Mouse (Mus musculus) heart, embryonic 10.5 days (tissue): ENCODE data around the gene Rbfox1. TPM values are rescaled to one million over a fixed set of nuclear protein-coding genes. Genes with fewer than 3 reads are reported as not detected.
A peak's percentile ranks its signal among the peaks of the same experiment; 100 is the strongest.

ENCODE experiments used
- DNase-seq: peaks from one replicate; pipeline ENCODE4 v3.0.0-alpha.2; 2017; ENCODE audit warnings: low spot score
- H3K27ac ChIP-seq: fragments of 300-500 bp; sonication (generic); 2 replicates; pipeline ENCODE4 v1.5.1; 2016; ENCODE audit warnings: mild to moderate bottlenecking
- H3K27me3 ChIP-seq: fragments of 300-500 bp; sonication (generic); 2 replicates; pipeline ENCODE4 v1.6.1; 2016; ENCODE audit warnings: mild to moderate bottlenecking; ENCODE audit not compliant: poor library complexity, insufficient read depth, severe bottlenecking
- H3K36me3 ChIP-seq: fragments of 300-500 bp; sonication (generic); 2 replicates; pipeline ENCODE4 v1.6.1; 2016; ENCODE audit warnings: mild to moderate bottlenecking, moderate library complexity
- H3K4me1 ChIP-seq: fragments of 300-500 bp; sonication (generic); 2 replicates; pipeline ENCODE4 v1.6.1; 2016; ENCODE audit warnings: mild to moderate bottlenecking
- H3K4me3 ChIP-seq: fragments of 300-500 bp; sonication (generic); 2 replicates; pipeline ENCODE4 v1.5.1; 2016; ENCODE audit warnings: mild to moderate bottlenecking, moderate library complexity
- H3K9me3 ChIP-seq: fragments of 300-500 bp; sonication (generic); 2 replicates; pipeline ENCODE4 v1.6.1; 2016; ENCODE audit warnings: mild to moderate bottlenecking, moderate library complexity
- WGBS: fragments of 180-500 bp; shearing (Covaris S2); methylation state at CpG from one replicate; pipeline ENCODE4 v1.1.7; 2016; 5-methylcytosine and 5-hydroxymethylcytosine counted together
- polyA plus RNA-seq: library from polyadenylated mRNA; unstranded; fragments of >200 nt; fragmentation: Nextera tagmentation; extraction: Ambion mirVana; gene quantifications from 2 replicates; pipeline ENCODE4 v1.2.1, GENCODE M21; 2016

The Rbfox1 gene
- polyA plus RNA-seq, 1 experiment from 2014 or later: 2.8 TPM

- WGBS: 80% methylated on average over 4 of the region's 4 CpGs
- H3K9me3 ChIP-seq: no peaks in the 10 kb centered on the region
- no peaks in the 10 kb centered on the region for H3K4me1 ChIP-seq
- DNase-seq: no peak
- H3K27ac ChIP-seq: no peak overlapping the region
- H3K4me3 ChIP-seq: no peak overlapping the region
- H3K27me3 ChIP-seq: no peaks in the 10 kb centered on the region
- no peaks in the 10 kb centered on the region for H3K36me3 ChIP-seq
Measured at GRCm38 (mm10) chr16:6079017-6079416, 193.9 kb downstream of the Rbfox1 start.

- no peaks in the 10 kb centered on the region for H3K9me3 ChIP-seq
- no peak for DNase-seq
- H3K4me1 ChIP-seq: peaks cover 16% of the 10 kb centered on the region
- peak overlapping the region; percentile 83; the same call in 1 of the 2 replicates for H3K27ac ChIP-seq
- H3K36me3 ChIP-seq: no peaks in the 10 kb centered on the region
- WGBS: 84% methylated on average over 7 of the region's 7 CpGs
- no peaks in the 10 kb centered on the region for H3K27me3 ChIP-seq
- no peak overlapping the region for H3K4me3 ChIP-seq
Measured at GRCm38 (mm10) chr16:6084701-6085365, 199.7 kb downstream of the Rbfox1 start.

- Histone ChIP-seq H3K9me3 (no peaks in the 10 kb centered on the region), H3K27ac (peak overlapping the region; percentile 83), H3K36me3 (no peaks in the 10 kb centered on the region), H3K27me3 (no peaks in the 10 kb centered on the region), H3K4me3 (no peak overlapping the region), H3K4me1 (peaks cover 16% of the 10 kb centered on the region)
- peak; percentile 80 for DNase-seq
- WGBS: 13% methylated on average over 3 of the region's 3 CpGs
Measured at GRCm38 (mm10) chr16:6086200-6086599, 201.0 kb downstream of the Rbfox1 start.

GRCm38 (mm10) chr16:6091326-6092123, 206.4 kb downstream of the Rbfox1 start:
- 88% methylated on average over 3 of the region's 3 CpGs for WGBS

GRCm38 (mm10) chr16:6095604-6096372, 210.6 kb downstream of the Rbfox1 start:
- WGBS: 67% methylated on average over 2 of the region's 2 CpGs
- Histone ChIP-seq H3K27me3 (no peaks in the 10 kb centered on the region), H3K27ac (peak overlapping the region; percentile 48; the same call in 1 of the 2 replicates), H3K4me1 (no peaks in the 10 kb centered on the region), H3K4me3 (no peak overlapping the region), H3K36me3 (no peaks in the 10 kb centered on the region), H3K9me3 (no peaks in the 10 kb centered on the region)
- peak; percentile 88 for DNase-seq

More at GRCm38 (mm10) chr16:6091326-6092123, 206.4 kb downstream of the Rbfox1 start:
- H3K36me3 ChIP-seq: no peaks in the 10 kb centered on the region
- H3K4me1 ChIP-seq: peaks cover 9% of the 10 kb centered on the region
- H3K27me3 ChIP-seq: no peaks in the 10 kb centered on the region
- H3K27ac ChIP-seq: no peak overlapping the region
- no peaks in the 10 kb centered on the region for H3K9me3 ChIP-seq
- no peak overlapping the region for H3K4me3 ChIP-seq
- no peak for DNase-seq

- no peak for DNase-seq
- Histone ChIP-seq H3K27ac (no peak overlapping the region), H3K36me3 (no peaks in the 10 kb centered on the region), H3K9me3 (no peaks in the 10 kb centered on the region), H3K4me3 (no peak overlapping the region), H3K27me3 (no peaks in the 10 kb centered on the region), H3K4me1 (no peaks in the 10 kb centered on the region)
- 71% methylated on average over 7 of the region's 7 CpGs for WGBS
Measured at GRCm38 (mm10) chr16:6097244-6098040, 212.3 kb downstream of the Rbfox1 start.

GRCm38 (mm10) chr16:6098116-6098515, 213.0 kb downstream of the Rbfox1 start:
- DNase-seq: no peak
- no peaks in the 10 kb centered on the region for H3K4me1 ChIP-seq
- no peaks in the 10 kb centered on the region for H3K36me3 ChIP-seq
- 88% methylated on average over 3 of the region's 3 CpGs for WGBS
- no peaks in the 10 kb centered on the region for H3K9me3 ChIP-seq
- no peaks in the 10 kb centered on the region for H3K27me3 ChIP-seq
- no peak overlapping the region for H3K4me3 ChIP-seq
- H3K27ac ChIP-seq: no peak overlapping the region

GRCm38 (mm10) chr16:6099598-6099997, 214.4 kb downstream of the Rbfox1 start:
- H3K4me3 ChIP-seq: no peak overlapping the region
- WGBS: 82% methylated on average over 2 of the region's 2 CpGs

GRCm38 (mm10) chr16:6100421-6100877, 215.3 kb downstream of the Rbfox1 start:
- Histone ChIP-seq H3K27ac (no peak overlapping the region), H3K4me3 (no peak overlapping the region), H3K9me3 (no peaks in the 10 kb centered on the region), H3K36me3 (no peaks in the 10 kb centered on the region), H3K4me1 (no peaks in the 10 kb centered on the region), H3K27me3 (no peaks in the 10 kb centered on the region)
- WGBS: 76% methylated on average over 5 of the region's 5 CpGs
- DNase-seq: no peak

More at GRCm38 (mm10) chr16:6099598-6099997, 214.4 kb downstream of the Rbfox1 start:
- Histone ChIP-seq H3K4me1 (no peaks in the 10 kb centered on the region), H3K36me3 (no peaks in the 10 kb centered on the region), H3K27ac (no peak overlapping the region), H3K27me3 (no peaks in the 10 kb centered on the region), H3K9me3 (no peaks in the 10 kb centered on the region)
- DNase-seq: no peak

- 63% methylated on average over 2 of the region's 2 CpGs for WGBS
- no peak overlapping the region for H3K4me3 ChIP-seq
- no peaks in the 10 kb centered on the region for H3K36me3 ChIP-seq
- H3K27ac ChIP-seq: no peak overlapping the region
- H3K4me1 ChIP-seq: no peaks in the 10 kb centered on the region; the same call in 1 of the 2 replicates
- DNase-seq: no peak
- H3K9me3 ChIP-seq: no peaks in the 10 kb centered on the region
- H3K27me3 ChIP-seq: no peaks in the 10 kb centered on the region
Measured at GRCm38 (mm10) chr16:6103713-6104112, 218.6 kb downstream of the Rbfox1 start.

- H3K27me3 ChIP-seq: no peaks in the 10 kb centered on the region
- H3K9me3 ChIP-seq: no peaks in the 10 kb centered on the region
- 90% methylated on average over 3 of the region's 3 CpGs for WGBS
- H3K27ac ChIP-seq: no peak overlapping the region
- DNase-seq: no peak
- no peak overlapping the region for H3K4me3 ChIP-seq
- H3K36me3 ChIP-seq: no peaks in the 10 kb centered on the region
- H3K4me1 ChIP-seq: no peaks in the 10 kb centered on the region; the same call in 1 of the 2 replicates
Measured at GRCm38 (mm10) chr16:6110121-6110520, 225.0 kb downstream of the Rbfox1 start.

GRCm38 (mm10) chr16:6113836-6114475, 228.8 kb downstream of the Rbfox1 start:
- Histone ChIP-seq H3K36me3 (no peaks in the 10 kb centered on the region), H3K27me3 (no peaks in the 10 kb centered on the region), H3K4me1 (no peaks in the 10 kb centered on the region), H3K4me3 (no peak overlapping the region), H3K27ac (no peak overlapping the region), H3K9me3 (no peaks in the 10 kb centered on the region)
- no peak for DNase-seq
- 34% methylated on average over 5 of the region's 5 CpGs for WGBS
